Mouse (Mus musculus) adrenal gland, adult 2 months (tissue): ENCODE results near the gene Fam83b. TPM values are rescaled to one million over a fixed set of nuclear protein-coding genes. Genes with fewer than 3 reads are reported as not detected.

Experiments used
- DNase-seq: peaks from one replicate; pipeline ENCODE4 v3.0.0; 2021
- polyA plus RNA-seq: library from polyadenylated mRNA; depleted of rRNA; stranded (reverse); fragments of >200 nt; gene quantifications from 2 replicates; pipeline ENCODE4 v1.2.3, GENCODE M21; 2012; rRNA removed
- total RNA-seq, 2 experiments: library from RNA; stranded (reverse); gene quantifications; 2 replicates each; pipeline ENCODE4 v1.2.3; 2021

The Fam83b gene
- total and polyA plus RNA-seq, 3 experiments = 0.23 to 0.55 TPM; not detected in 1

DNA sequence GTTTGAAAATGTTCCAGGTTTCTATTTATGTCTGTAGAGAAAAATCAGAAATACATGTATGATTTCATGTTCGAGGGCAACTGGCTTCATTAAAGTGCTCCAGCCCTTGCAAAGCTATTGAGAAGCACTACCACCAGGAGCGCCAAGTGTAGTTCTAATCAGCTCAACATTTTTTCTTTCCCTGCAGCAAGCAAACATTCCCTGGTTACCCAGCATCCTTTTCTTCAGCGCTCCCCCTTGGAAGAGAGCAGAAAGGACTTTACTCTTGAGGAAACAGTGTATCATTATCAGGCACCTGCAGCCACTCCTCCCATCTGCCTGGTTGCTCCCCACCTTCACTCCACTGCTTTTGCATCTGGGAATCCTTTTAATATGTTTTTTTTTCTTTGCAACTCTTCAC is 45.3 kb downstream of the Fam83b start:
- DNase-seq = no peak

GRCm38 (mm10) chr9:76518665-76519064 is 48.3 kb downstream of the Fam83b start:
- no peak for DNase-seq

DNA sequence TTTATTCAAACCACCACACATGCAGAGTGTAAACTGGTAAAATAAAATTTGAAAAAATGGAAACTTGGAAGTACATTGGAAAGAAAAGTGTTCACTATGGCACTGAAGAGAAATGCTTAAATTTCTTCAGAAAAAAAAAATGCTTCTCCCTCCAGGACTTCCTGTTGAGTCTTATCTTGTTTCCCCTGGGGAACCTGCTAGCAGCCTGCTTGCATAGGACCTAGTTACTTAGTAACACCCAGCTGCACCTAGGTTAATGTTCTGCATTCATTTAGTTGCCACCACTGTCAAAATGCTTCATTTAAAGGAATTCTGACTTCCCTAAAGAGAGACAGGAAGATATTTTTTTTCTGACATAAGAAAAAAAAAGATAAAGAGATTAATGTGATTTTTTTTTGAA is 61.3 kb downstream of the Fam83b start:
- no peak for DNase-seq

DNA sequence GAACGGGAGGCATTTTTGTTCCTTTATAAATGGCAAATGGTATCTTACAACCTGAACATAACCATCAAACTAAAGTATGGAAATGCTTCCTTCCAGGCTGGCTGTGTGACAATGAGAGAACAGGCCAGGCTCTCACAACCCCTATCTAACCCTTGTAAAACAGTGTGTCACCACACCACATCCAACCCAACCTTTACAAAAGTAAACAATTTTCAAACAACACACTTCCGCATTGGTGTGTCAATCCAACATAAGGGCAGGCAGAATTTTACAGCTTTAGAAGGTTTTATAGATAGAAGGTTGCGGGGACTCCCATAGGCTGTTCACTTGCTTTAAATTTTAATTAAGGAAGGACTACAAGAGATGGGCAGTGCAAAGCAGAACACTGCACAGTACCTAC is 77.2 kb downstream of the Fam83b start:
- no peak for DNase-seq

DNA sequence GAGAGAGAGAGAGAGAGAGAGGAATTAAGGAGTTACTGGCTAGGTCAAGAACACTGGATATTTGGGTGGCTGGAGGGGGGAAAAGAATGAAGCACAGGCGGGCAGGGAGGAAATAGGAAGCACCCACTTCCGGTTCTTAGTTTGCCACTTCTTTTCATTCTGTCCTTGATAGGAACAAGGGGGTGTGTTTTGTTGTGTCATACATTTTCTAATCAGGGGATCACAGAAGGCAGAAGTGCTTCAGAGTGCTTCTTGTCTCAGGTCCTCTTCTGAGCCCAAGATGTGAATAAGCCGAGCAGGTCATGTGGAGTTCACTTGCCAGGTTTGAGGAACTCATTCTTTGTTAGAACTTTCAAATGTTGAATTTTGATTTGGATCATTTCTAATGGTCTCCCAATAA is 86.8 kb downstream of the Fam83b start:
- DNase-seq = no peak

DNA sequence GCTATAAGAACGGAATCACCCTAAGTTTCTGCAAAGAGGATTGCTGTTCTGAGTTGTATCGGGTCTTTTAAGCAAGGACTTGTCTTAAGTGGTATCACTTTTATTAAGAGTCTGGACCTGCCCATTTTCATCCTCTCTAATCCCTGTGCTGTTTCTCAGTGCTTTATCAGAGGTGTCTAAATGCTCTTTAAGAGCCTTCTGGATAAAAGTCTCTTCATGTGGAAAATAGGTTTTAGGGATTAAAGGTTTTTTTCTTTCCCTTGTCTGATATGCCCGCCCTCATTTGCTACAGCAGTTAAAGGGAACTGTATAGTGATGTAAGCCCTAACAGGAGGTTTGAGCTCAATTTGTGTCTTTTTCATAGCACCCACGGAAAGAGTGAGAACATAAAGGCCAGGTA is 97.4 kb downstream of the Fam83b start:
- DNase-seq = no peak

GRCm38 (mm10) chr9:76461547-76461946 is 105.4 kb downstream of the Fam83b start:
- DNase-seq = no peak

- DNase-seq = no peak
Measured at GRCm38 (mm10) chr9:76455703-76456102, 111.2 kb downstream of the Fam83b start.

Other genes starting within 250 kb of the Fam83b start
- gene Hcrtr2, start 243.3 kb downstream of the Fam83b start, total RNA-seq = under 1 TPM; 0.14 to 0.26 TPM
- gene Hcrtr2, start 243.3 kb downstream of the Fam83b start, polyA plus RNA-seq = 0.04 and 0.06 TPM in 2 replicates